Mouse (Mus musculus): ENCODE measurements around the gene Plppr3. TPM values are rescaled to one million over a fixed set of nuclear protein-coding genes. Genes with fewer than 3 reads are reported as not detected.
"Not testable (repeated sequence)": the region's sequence is repeated elsewhere in the genome, so short reads cannot be mapped to it uniquely, and the experiment has no call there.

Gene Plppr3
- total RNA-seq, 2 experiments from 2014 or later: 50.4 to 57.1 TPM

- intact Hi-C loops (cut with DNase I): no loop called here
- no peak for DNase-seq (ENCODE audit: low spot score in 2 of 2)
Measured at GRCm38 (mm10) chr10:79907415-79907814, 33.0 kb upstream of the Plppr3 start.

GRCm38 (mm10) chr10:79906712-79907111 is 32.3 kb upstream of the Plppr3 start:
- intact Hi-C loops (cut with DNase I): no loop called here

GRCm38 (mm10) chr10:79900951-79901410 is 26.5 kb upstream of the Plppr3 start:
- peak; percentile 83 to 86 for DNase-seq (ENCODE audit: low spot score in 2 of 2)
- intact Hi-C loops (cut with DNase I): no loop called here

More at GRCm38 (mm10) chr10:79906712-79907111, 32.3 kb upstream of the Plppr3 start:
- no peak for DNase-seq (ENCODE audit: low spot score in 2 of 2)

GRCm38 (mm10) chr10:79897316-79898245 is 23.1 kb upstream of the Plppr3 start:
- intact Hi-C loops (cut with DNase I): no loop called here
- no peak for DNase-seq (ENCODE audit: low spot score in 2 of 2)

GRCm38 (mm10) chr10:79896814-79897213 is 22.4 kb upstream of the Plppr3 start:
- intact Hi-C loops (cut with DNase I): no loop called here
- no peak for DNase-seq (ENCODE audit: low spot score in 2 of 2)

GRCm38 (mm10) chr10:79896306-79896705 is 21.9 kb upstream of the Plppr3 start:
- intact Hi-C loops (cut with DNase I): no loop called here
- DNase-seq (ENCODE audit: low spot score in 2 of 2): no peak

GRCm38 (mm10) chr10:79892451-79893118 is 18.2 kb upstream of the Plppr3 start:
- intact Hi-C loops (cut with DNase I): loop anchor here (2.0 kb wide), 1 partner anchor 32 kb away; no protein-coding TSS in a partner anchor
- peak; percentile 64 to 73 for DNase-seq (ENCODE audit: low spot score in 2 of 2)

- intact Hi-C loops (cut with DNase I): loop anchor here (2.0 kb wide), 1 partner anchor 62 kb away; no protein-coding TSS in a partner anchor
- no peak for DNase-seq (ENCODE audit: low spot score in 2 of 2)
Measured at GRCm38 (mm10) chr10:79890670-79891069, 16.2 kb upstream of the Plppr3 start, which contains the start of gene Cfd. Cfd (plus strand) TSS chr10:79890853.

- intact Hi-C loops (cut with DNase I): no loop called here
- DNase-seq (ENCODE audit: low spot score in 2 of 2): no peak
Measured at GRCm38 (mm10) chr10:79889386-79889785, 15.0 kb upstream of the Plppr3 start.

- intact Hi-C loops (cut with DNase I): no loop called here
- DNase-seq (ENCODE audit: low spot score in 2 of 2): no peak
Measured at GRCm38 (mm10) chr10:79886611-79887010, 12.2 kb upstream of the Plppr3 start.

GRCm38 (mm10) chr10:79886054-79886453 is 11.6 kb upstream of the Plppr3 start, which contains the start of gene Elane:
Elane (plus strand) TSS chr10:79886247.
- DNase-seq (ENCODE audit: low spot score in 2 of 2): no peak
- intact Hi-C loops (cut with DNase I): no loop called here

- not testable (repeated sequence) for DNase-seq (ENCODE audit: low spot score in 2 of 2)
- intact Hi-C loops (cut with DNase I): loop anchor here (5.0 kb wide), 2 partner anchors 37 to 53 kb away; partner anchors contain the start of gene R3hdm4
Measured at GRCm38 (mm10) chr10:79884938-79885337, 10.5 kb upstream of the Plppr3 start.

- intact Hi-C loops (cut with DNase I): loop anchor here (5.0 kb wide), 2 partner anchors 38 to 52 kb away; partner anchors contain the start of gene R3hdm4
- no peak for DNase-seq (ENCODE audit: low spot score in 2 of 2)
Measured at GRCm38 (mm10) chr10:79884446-79884845, 10.0 kb upstream of the Plppr3 start.

GRCm38 (mm10) chr10:79883297-79884084 is 9.1 kb upstream of the Plppr3 start:
- intact Hi-C loops (cut with DNase I): loop anchor here (5.0 kb wide), 2 partner anchors 39 to 51 kb away; partner anchors contain the start of gene R3hdm4
- peak; percentile 68 to 76 for DNase-seq (ENCODE audit: low spot score in 2 of 2)

GRCm38 (mm10) chr10:79881981-79882380 is 7.5 kb upstream of the Plppr3 start:
- DNase-seq (ENCODE audit: low spot score in 2 of 2): no peak
- intact Hi-C loops (cut with DNase I): loop anchor here (5.0 kb wide), 2 partner anchors 40 to 50 kb away; partner anchors contain the start of gene R3hdm4

- no peak for DNase-seq (ENCODE audit: low spot score in 2 of 2)
- intact Hi-C loops (cut with DNase I): loop anchor here (5.0 kb wide), 2 partner anchors 42 to 48 kb away; partner anchors contain the start of gene R3hdm4
Measured at GRCm38 (mm10) chr10:79880721-79881120, 6.3 kb upstream of the Plppr3 start.

GRCm38 (mm10) chr10:79879527-79879926 is 5.1 kb upstream of the Plppr3 start:
- DNase-seq (ENCODE audit: low spot score in 2 of 2): no peak
- intact Hi-C loops (cut with DNase I): no loop called here

- intact Hi-C loops (cut with DNase I): no loop called here
- DNase-seq (ENCODE audit: low spot score in 2 of 2): no peak
Measured at GRCm38 (mm10) chr10:79877757-79878156, 3.3 kb upstream of the Plppr3 start.

- no peak for DNase-seq (ENCODE audit: low spot score in 2 of 2)
- intact Hi-C loops (cut with DNase I): no loop called here
Measured at GRCm38 (mm10) chr10:79877174-79877573, 2.7 kb upstream of the Plppr3 start.

Measured in left cerebral cortex, postnatal 36 days (tissue).